Mouse (Mus musculus) urinary bladder, postnatal 25 days (tissue): ENCODE results near the gene H2-D1.
"Not testable (repeated sequence)": the region's sequence is repeated elsewhere in the genome, so short reads cannot be mapped to it uniquely, and the experiment has no call there.

ENCODE experiments used
- DNase-seq: peaks from one replicate; pipeline ENCODE4 v3.0.0; 2022; ENCODE audit warnings: low spot score

Gene H2-D1

DNA sequence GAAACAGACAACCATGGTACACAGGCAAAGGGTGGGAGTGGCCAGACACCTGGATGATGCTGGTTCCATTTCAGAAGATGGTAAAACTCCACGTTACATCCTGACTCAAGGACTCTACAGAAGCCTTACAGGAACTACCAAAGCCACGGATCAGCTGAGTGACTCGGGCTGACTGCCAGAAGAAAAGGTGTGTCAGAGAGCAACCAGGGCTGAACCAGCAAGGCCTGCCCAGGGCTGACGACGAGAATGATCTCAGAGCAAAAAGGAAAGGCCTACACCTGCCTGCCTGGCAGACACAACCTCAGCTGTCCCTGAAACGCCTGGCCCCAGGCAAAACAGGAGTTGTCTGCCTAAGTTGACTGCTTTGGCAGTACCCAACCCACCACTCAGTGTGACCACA is 41.9 kb downstream of the H2-D1 start:
- DNase-seq, result no peak

DNA sequence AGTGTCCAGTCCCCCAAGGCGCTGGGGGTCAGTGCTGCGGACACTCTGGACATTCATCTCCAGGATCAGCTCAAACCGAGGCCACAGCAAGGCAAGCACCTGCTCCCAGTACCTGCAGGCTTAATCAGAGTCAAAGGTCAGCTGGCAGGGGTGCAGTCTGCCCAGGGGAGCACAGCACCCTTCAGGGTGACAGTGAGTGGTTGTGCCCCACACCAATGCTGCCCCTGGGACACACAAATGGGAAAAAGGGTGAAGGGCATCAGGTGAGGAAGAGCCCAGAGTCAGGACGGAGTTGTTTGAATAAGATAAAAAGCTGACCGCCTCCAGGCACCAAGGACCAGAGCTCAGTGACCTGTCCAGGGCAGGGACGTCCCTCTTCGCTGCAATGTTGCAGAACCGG is 42.4 kb downstream of the H2-D1 start:
- not testable (repeated sequence) for DNase-seq
